Mouse (Mus musculus) G1E (cell line): ENCODE measurements around the gene Rrp12. TPM values are rescaled to one million over a fixed set of nuclear protein-coding genes. Genes with fewer than 3 reads are reported as not detected.
A peak's percentile ranks its signal among the peaks of the same experiment; 100 is the strongest.

Experiments used
- ATAC-seq: 2 replicates; pipeline ENCODE4 v1.8.0; 2016; ENCODE audit warnings: mild to moderate bottlenecking; ENCODE audit not compliant: insufficient number of reproducible peaks, poor library complexity, low FRiP score, severe bottlenecking; ENCODE audit errors: extremely low read depth
- DNase-seq: peaks from one replicate; pipeline ENCODE4 v3.0.0; 2012; ENCODE audit warnings: low spot score
- H3K27me3 ChIP-seq: 2 replicates; pipeline ENCODE4 v1.6.1; 2012; ENCODE audit warnings: mild to moderate bottlenecking, low read length, inconsistent platforms; ENCODE audit not compliant: insufficient read depth
- H3K36me3 ChIP-seq: replicated peaks from 2 replicates; pipeline ENCODE3; 2012; ENCODE audit warnings: mild to moderate bottlenecking, inconsistent platforms
- H3K4me1 ChIP-seq: 2 replicates; pipeline ENCODE4 v1.6.1; 2012; ENCODE audit warnings: low read depth, low read length, inconsistent platforms, mixed read lengths; ENCODE audit not compliant: insufficient read depth
- H3K4me3 ChIP-seq: 2 replicates; pipeline ENCODE4 v1.5.1; 2012; ENCODE audit warnings: low read depth, mild to moderate bottlenecking, inconsistent platforms, low read length, moderate library complexity, mixed read lengths
- H3K9me3 ChIP-seq: replicated peaks from 2 replicates; pipeline ENCODE4 v1.6.1; 2012; ENCODE audit warnings: inconsistent platforms
- CTCF ChIP-seq: IDR thresholded peaks from 2 replicates; pipeline ENCODE4 v1.5.1; 2012; ENCODE audit warnings: low read depth, low read length, inconsistent platforms, mixed read lengths
- GATA1 ChIP-seq: IDR thresholded peaks from 2 replicates; pipeline ENCODE4 v1.6.1; 2012; ENCODE audit warnings: borderline replicate concordance, low read length, inconsistent platforms, mixed read lengths
- GATA2 ChIP-seq: IDR thresholded peaks from 2 replicates; pipeline ENCODE4 v1.6.1; 2012; ENCODE audit warnings: low read depth, low read length, inconsistent platforms, borderline replicate concordance
- POLR2AphosphoS5 ChIP-seq: IDR thresholded peaks from 2 replicates; pipeline ENCODE4 v1.6.1; 2012; ENCODE audit warnings: low read depth, low read length, inconsistent platforms; ENCODE audit not compliant: insufficient replicate concordance
- TAL1 ChIP-seq: conservative IDR thresholded peaks from 2 replicates; pipeline ENCODE4 v1.6.1; 2012; ENCODE audit warnings: low read depth, low read length, inconsistent platforms, mixed read lengths
- polyA plus RNA-seq: library from polyadenylated mRNA; stranded (reverse); fragments of >175 nt; gene quantifications from 2 replicates; pipeline ENCODE4 v1.2.3, GENCODE M21; 2012
- total RNA-seq, 2 experiments: library from RNA; stranded (forward) in 1 of 2; stranded (reverse) in 1 of 2; fragments of 200-1000 nt in 1 of 2; fragments of >200 nt in 1 of 2; fragmentation: Nextera tagmentation in 1 of 2; gene quantifications; 2 replicates each; pipeline ENCODE4 v1.2.3; 2014 to 2017

The Rrp12 gene
- total and polyA plus RNA-seq, 3 experiments: 14.9 to 33.8 (median 16.5) TPM

GRCm38 (mm10) chr19:41912121-41913080 is 16.4 kb upstream of the Rrp12 start:
- no peak for TF ChIP-seq TAL1
- no peak for TF ChIP-seq GATA2
- no peak for TF ChIP-seq GATA1
- no peak for TF ChIP-seq CTCF
- TF ChIP-seq POLR2AphosphoS5: no peak
- Histone ChIP-seq H3K27me3 (no peaks in the 10 kb centered on the region), H3K9me3 (no peaks in the 10 kb centered on the region), H3K36me3 (peaks cover 45% of the 10 kb centered on the region), H3K4me3 (peak overlapping the region; percentile 89), H3K4me1 (peaks cover 71% of the 10 kb centered on the region)
- DNase-seq (no peak), ATAC-seq (no peak)

- no peak for TF ChIP-seq POLR2AphosphoS5
- TF ChIP-seq GATA2: no peak
- no peak for TF ChIP-seq CTCF
- no peak for TF ChIP-seq GATA1
- TF ChIP-seq TAL1: no peak
- DNase-seq: peak; percentile 84
- Histone ChIP-seq H3K27me3 (no peaks in the 10 kb centered on the region), H3K36me3 (peaks cover 35% of the 10 kb centered on the region), H3K4me3 (peak within 1 kb of the TSS; percentile 89), H3K9me3 (no peaks in the 10 kb centered on the region), H3K4me1 (peaks cover 73% of the 10 kb centered on the region)
- ATAC-seq: peak; percentile 77
These were observed 15.5 kb upstream of the Rrp12 start, which contains the start of gene Pgam1 for GRCm38 (mm10) chr19:41911178-41912073. Pgam1 (plus strand) TSS chr19:41911923.

GRCm38 (mm10) chr19:41910396-41910795 is 14.4 kb upstream of the Rrp12 start:
- no peak overlapping the region for H3K4me3 ChIP-seq
- peaks cover 74% of the 10 kb centered on the region for H3K4me1 ChIP-seq
- no peaks in the 10 kb centered on the region for H3K9me3 ChIP-seq
- no peaks in the 10 kb centered on the region for H3K27me3 ChIP-seq
- DNase-seq: no peak
- TF ChIP-seq POLR2AphosphoS5 (no peak), GATA2 (no peak), CTCF (no peak), GATA1 (no peak), TAL1 (no peak)
- peaks cover 25% of the 10 kb centered on the region for H3K36me3 ChIP-seq
- no peak for ATAC-seq

- ATAC-seq (no peak), DNase-seq (no peak)
- Histone ChIP-seq H3K36me3 (peaks cover 11% of the 10 kb centered on the region), H3K9me3 (no peaks in the 10 kb centered on the region), H3K27me3 (no peaks in the 10 kb centered on the region), H3K4me3 (no peak overlapping the region), H3K4me1 (peaks cover 65% of the 10 kb centered on the region)
- TF ChIP-seq CTCF: no peak
- no peak for TF ChIP-seq GATA1
These were observed 12.8 kb upstream of the Rrp12 start for GRCm38 (mm10) chr19:41908736-41909135.

- peak overlapping the region; percentile 36; the same call in 1 of the 2 replicates for H3K4me3 ChIP-seq
- peaks cover 57% of the 10 kb centered on the region for H3K4me1 ChIP-seq
- ATAC-seq (no peak), DNase-seq (no peak)
- no peaks in the 10 kb centered on the region for H3K27me3 ChIP-seq
- H3K9me3 ChIP-seq: no peaks in the 10 kb centered on the region
- H3K36me3 ChIP-seq: no peaks in the 10 kb centered on the region
- TF ChIP-seq POLR2AphosphoS5 (no peak), CTCF (no peak), TAL1 (no peak), GATA2 (no peak), GATA1 (no peak)
These were observed 11.2 kb upstream of the Rrp12 start for GRCm38 (mm10) chr19:41907079-41907760.
